Mouse (Mus musculus) stomach, postnatal 0 days (tissue): ENCODE measurements at regions not wholly inside any gene's neighbourhood (a gene's known extent, or its start where the extent isn't known, plus 50 kb on each side); places are given as distances from the start of the nearest gene placed in this dataset.

Experiments
- ATAC-seq: fragments of 200-750 bp; cut with Nextera tagmentation; 2 replicates; pipeline ENCODE4 v1.8.0; 2017; ENCODE audit not compliant: low FRiP score, low TSS enrichment
- DNase-seq: peaks from one replicate; pipeline ENCODE4 v3.0.0-alpha.2; 2016; ENCODE audit warnings: low spot score
- H3K27ac ChIP-seq: fragments of 300-500 bp; sonication (generic); replicated peaks from 2 replicates; pipeline ENCODE4 v1.5.1; 2014; ENCODE audit warnings: mild to moderate bottlenecking, control low read depth
- H3K27me3 ChIP-seq: fragments of 300-500 bp; sonication (generic); 2 replicates; pipeline ENCODE4 v1.6.1; 2014; ENCODE audit warnings: low read length; ENCODE audit not compliant: control insufficient read depth, insufficient read depth
- H3K36me3 ChIP-seq: fragments of 300-500 bp; sonication (generic); 2 replicates; pipeline ENCODE4 v1.6.1; 2014; ENCODE audit warnings: low read length, mixed read lengths; ENCODE audit not compliant: control insufficient read depth, insufficient read depth
- H3K4me1 ChIP-seq: fragments of 300-500 bp; sonication (generic); replicated peaks from 2 replicates; pipeline ENCODE4 v1.6.1; 2014; ENCODE audit warnings: antibody characterized with exemption; ENCODE audit not compliant: control insufficient read depth, insufficient read depth
- H3K4me2 ChIP-seq: fragments of 300-500 bp; sonication (generic); replicated peaks from 2 replicates; pipeline ENCODE4 v1.6.1; 2014; ENCODE audit warnings: low read depth, mild to moderate bottlenecking, control low read depth, moderate library complexity
- H3K4me3 ChIP-seq: fragments of 300-500 bp; sonication (generic); 2 replicates; pipeline ENCODE4 v1.5.1; 2014; ENCODE audit warnings: low read depth, low read length, control low read depth
- H3K9ac ChIP-seq: fragments of 300-500 bp; sonication (generic); 2 replicates; pipeline ENCODE4 v1.6.1; 2014; ENCODE audit warnings: mild to moderate bottlenecking, low read length, control low read depth, mixed read lengths
- H3K9me3 ChIP-seq: fragments of 300-500 bp; sonication (generic); 2 replicates; pipeline ENCODE4 v1.6.1; 2016; ENCODE audit warnings: low read length; ENCODE audit not compliant: control insufficient read depth
- CTCF ChIP-seq: IDR thresholded peaks from 2 replicates; pipeline ENCODE4 v1.5.1; 2016; ENCODE audit warnings: antibody characterized with exemption, low read depth, mild to moderate bottlenecking, moderate library complexity
- EP300 ChIP-seq: optimal IDR thresholded peaks from 2 replicates; pipeline ENCODE3; 2016; ENCODE audit warnings: antibody characterized with exemption
- WGBS: fragments of 180-500 bp; shearing (Covaris S2); extraction: QIAGEN DNeasy Blood & Tissue Kit; methylation state at CpG from one replicate; pipeline ENCODE4 v1.1.7; 2014; 5-methylcytosine and 5-hydroxymethylcytosine counted together

DNA sequence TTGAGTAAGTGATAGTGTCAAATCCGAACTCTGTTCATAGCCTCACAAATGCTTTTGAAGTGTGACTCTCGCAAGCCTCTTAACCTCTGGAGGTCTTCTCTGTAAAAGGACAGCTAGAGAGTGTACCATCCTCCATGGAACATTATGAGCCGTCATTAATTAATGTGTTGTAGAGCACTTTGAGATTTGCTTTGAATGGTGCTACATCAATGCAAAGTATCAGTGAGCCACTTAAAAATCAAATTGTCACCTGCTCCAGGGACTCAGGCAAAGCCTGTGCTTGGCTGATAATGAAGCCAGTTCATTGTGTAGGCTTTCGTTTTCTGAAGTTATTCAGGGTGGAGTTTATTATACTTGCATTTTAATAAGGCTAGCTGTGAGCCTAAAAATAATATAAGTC, 801.8 kb upstream of the B3galt2 start:
- TF ChIP-seq CTCF: no peak
- TF ChIP-seq EP300: no peak
- no peak overlapping the region for H3K9ac ChIP-seq
- no peak overlapping the region for H3K4me2 ChIP-seq
- H3K4me1 ChIP-seq: no peaks in the 10 kb centered on the region
- H3K27ac ChIP-seq: no peak overlapping the region
- DNase-seq: no peak
- H3K9me3 ChIP-seq: no peaks in the 10 kb centered on the region
- no peak overlapping the region for H3K4me3 ChIP-seq
- WGBS: 47% methylated on average over 4 of the region's 4 CpGs
- no peaks in the 10 kb centered on the region for H3K27me3 ChIP-seq
- no peaks in the 10 kb centered on the region for H3K36me3 ChIP-seq
- ATAC-seq: no peak

DNA sequence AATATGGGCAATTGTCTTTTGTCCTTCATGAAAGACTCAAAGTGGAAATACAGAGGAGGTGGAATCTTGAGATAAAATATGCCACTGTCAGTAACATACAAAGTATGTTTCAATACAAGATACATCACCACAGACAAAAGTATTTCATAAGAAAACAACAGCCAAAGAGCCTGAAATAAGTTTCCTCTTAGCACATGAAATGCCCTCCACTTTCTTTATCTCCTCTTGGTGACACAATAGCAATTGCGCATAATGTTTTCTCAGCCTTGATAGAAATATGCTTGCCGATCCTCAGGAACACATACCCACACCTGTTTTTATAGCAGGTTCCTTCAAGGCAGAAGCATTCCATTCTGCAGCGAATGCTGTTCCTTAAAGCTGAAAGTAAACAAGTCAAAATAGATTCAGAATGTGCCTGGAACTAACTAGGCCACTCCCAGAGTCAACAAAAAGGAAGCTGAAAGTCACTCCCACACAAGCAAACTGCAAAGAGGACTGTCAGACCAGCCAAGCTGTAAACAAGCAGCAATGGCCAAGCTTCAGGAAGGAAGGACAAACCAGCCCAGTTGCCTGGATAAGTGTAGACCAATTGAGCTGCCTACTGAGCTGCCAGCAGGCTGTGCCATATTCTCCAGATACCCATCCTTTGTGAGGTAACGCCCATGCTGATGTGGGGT, 773.3 kb upstream of the B3galt2 start:
- Histone ChIP-seq H3K4me1 (no peaks in the 10 kb centered on the region), H3K4me2 (no peak overlapping the region), H3K9me3 (no peaks in the 10 kb centered on the region), H3K4me3 (no peak overlapping the region), H3K9ac (no peak overlapping the region), H3K27ac (no peak overlapping the region), H3K27me3 (no peaks in the 10 kb centered on the region), H3K36me3 (no peaks in the 10 kb centered on the region)
- no peak for ATAC-seq
- 60% methylated on average over 4 of the region's 4 CpGs for WGBS
- DNase-seq: no peak
- TF ChIP-seq CTCF: no peak
- no peak for TF ChIP-seq EP300

DNA sequence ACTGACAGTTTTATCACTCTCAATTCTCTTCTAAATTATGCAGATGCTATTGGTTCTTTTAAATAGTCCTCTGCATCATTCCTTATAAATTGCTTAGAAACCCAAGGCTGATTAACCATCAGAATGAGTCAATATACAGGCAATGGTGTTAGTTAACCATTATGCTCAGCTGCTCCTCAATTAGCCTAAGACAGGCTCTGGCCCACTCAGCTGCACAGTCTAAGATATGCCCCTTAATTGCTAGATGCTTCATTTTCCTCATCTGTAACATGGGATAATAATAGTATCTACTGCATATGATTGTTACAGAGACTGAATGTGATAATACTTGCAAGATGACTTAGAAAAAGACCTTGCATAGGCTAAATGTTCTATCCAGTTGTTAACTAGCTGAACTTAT, 748.6 kb upstream of the B3galt2 start:
- ATAC-seq (no peak), DNase-seq (no peak)
- no peak for TF ChIP-seq EP300
- TF ChIP-seq CTCF: no peak
- Histone ChIP-seq H3K27ac (no peak overlapping the region), H3K4me3 (no peak overlapping the region), H3K4me1 (no peaks in the 10 kb centered on the region), H3K36me3 (no peaks in the 10 kb centered on the region), H3K27me3 (no peaks in the 10 kb centered on the region), H3K9ac (no peak overlapping the region), H3K4me2 (no peak overlapping the region), H3K9me3 (no peaks in the 10 kb centered on the region)

DNA sequence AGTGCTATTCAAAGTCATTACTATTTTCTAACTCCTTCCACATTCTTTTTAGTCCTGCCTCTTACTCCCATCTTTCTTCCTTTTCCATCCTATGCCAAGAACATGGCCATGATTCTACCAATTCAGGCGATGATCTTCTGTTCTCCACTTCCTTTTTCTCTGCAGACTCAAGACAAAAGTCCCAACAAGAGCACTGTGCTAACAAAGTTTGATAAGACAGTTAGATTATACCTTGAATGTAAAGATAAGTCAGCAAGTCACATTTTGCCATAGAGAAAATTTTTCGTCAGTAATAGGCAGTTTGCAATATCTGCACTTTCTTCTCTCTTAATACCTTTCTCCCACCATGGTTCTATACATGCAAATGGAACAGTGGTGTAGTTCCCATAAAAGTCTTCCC, 747.3 kb upstream of the B3galt2 start:
- no peaks in the 10 kb centered on the region for H3K9me3 ChIP-seq
- H3K36me3 ChIP-seq: no peaks in the 10 kb centered on the region
- H3K27me3 ChIP-seq: no peaks in the 10 kb centered on the region
- no peak overlapping the region for H3K4me2 ChIP-seq
- H3K9ac ChIP-seq: no peak overlapping the region
- ATAC-seq: no peak
- TF ChIP-seq EP300: no peak
- no peak for TF ChIP-seq CTCF
- no peaks in the 10 kb centered on the region for H3K4me1 ChIP-seq
- H3K27ac ChIP-seq: no peak overlapping the region
- no peak for DNase-seq
- WGBS: 77% methylated on average over 2 of the region's 2 CpGs
- H3K4me3 ChIP-seq: no peak overlapping the region

GRCm38 (mm10) chr1:142894145-142894544, 746.3 kb upstream of the B3galt2 start:
- Histone ChIP-seq H3K9me3 (no peaks in the 10 kb centered on the region), H3K4me2 (no peak overlapping the region), H3K4me1 (no peaks in the 10 kb centered on the region), H3K36me3 (no peaks in the 10 kb centered on the region), H3K27me3 (no peaks in the 10 kb centered on the region), H3K27ac (no peak overlapping the region), H3K4me3 (no peak overlapping the region), H3K9ac (no peak overlapping the region)
- DNase-seq: no peak
- TF ChIP-seq EP300: no peak
- TF ChIP-seq CTCF: no peak
- no peak for ATAC-seq

GRCm38 (mm10) chr1:142895081-142895480, 745.4 kb upstream of the B3galt2 start:
- no peaks in the 10 kb centered on the region for H3K9me3 ChIP-seq
- TF ChIP-seq CTCF (no peak), EP300 (no peak)

More at GRCm38 (mm10) chr1:142895081-142895480, 745.4 kb upstream of the B3galt2 start:
- Histone ChIP-seq H3K9ac (no peak overlapping the region), H3K27ac (no peak overlapping the region), H3K4me3 (no peak overlapping the region), H3K27me3 (no peaks in the 10 kb centered on the region), H3K4me2 (no peak overlapping the region), H3K36me3 (no peaks in the 10 kb centered on the region), H3K4me1 (no peaks in the 10 kb centered on the region)
- WGBS: 49% methylated on average over 1 of the region's 1 CpGs
- DNase-seq: no peak
- ATAC-seq: no peak
